Mouse (Mus musculus) cerebral cortex, adult 2 months (tissue): Measurements from ENCODE around the gene Tex12.

ENCODE experiments used
- WGBS: fragments of 180-500 bp; shearing (Covaris S2); methylation state at CpG from one replicate; pipeline ENCODE4 v1.1.7; 2018; 5-methylcytosine and 5-hydroxymethylcytosine counted together

Tex12 gene

GRCm38 (mm10) chr9:50555094-50555446 lies 6.1 kb downstream of the Tex12 start, which contains the start of gene Bco2:
TSS of gene Bco2 (minus strand) at chr9:50555181.
- WGBS: 44% methylated on average over 2 of the region's 2 CpGs

- WGBS: 21% methylated on average over 12 of the region's 12 CpGs
Observed at GRCm38 (mm10) chr9:50554241-50555093, 6.7 kb downstream of the Tex12 start, which contains the start of gene Il18. TSS of gene Il18 (plus strand) at chr9:50554827.

- 72% methylated on average over 2 of the region's 2 CpGs for WGBS
Observed at GRCm38 (mm10) chr9:50553547-50553946, 7.6 kb downstream of the Tex12 start.

GRCm38 (mm10) chr9:50552206-50552605 lies 8.9 kb downstream of the Tex12 start:
- WGBS: 81% methylated on average over 5 of the region's 5 CpGs

- WGBS: 91% methylated on average over 4 of the region's 4 CpGs
Observed at GRCm38 (mm10) chr9:50548936-50549335, 12.2 kb downstream of the Tex12 start.

- WGBS: 69% methylated on average over 5 of the region's 5 CpGs
Observed at GRCm38 (mm10) chr9:50547859-50548478, 13.2 kb downstream of the Tex12 start.

- WGBS: 66% methylated on average over 9 of the region's 9 CpGs
Observed at GRCm38 (mm10) chr9:50542401-50542800, 18.7 kb downstream of the Tex12 start.

- WGBS: 30% methylated on average over 7 of the region's 7 CpGs
Observed at GRCm38 (mm10) chr9:50540170-50540569, 21.0 kb downstream of the Tex12 start.

- WGBS: 91% methylated on average over 4 of the region's 4 CpGs
Observed at GRCm38 (mm10) chr9:50537295-50537694, 23.8 kb downstream of the Tex12 start.

GRCm38 (mm10) chr9:50536603-50537135 lies 24.5 kb downstream of the Tex12 start:
- 91% methylated on average over 7 of the region's 7 CpGs for WGBS

GRCm38 (mm10) chr9:50535930-50536329 lies 25.2 kb downstream of the Tex12 start:
- 84% methylated on average over 5 of the region's 5 CpGs for WGBS

GRCm38 (mm10) chr9:50533791-50534190 lies 27.3 kb downstream of the Tex12 start:
- WGBS: 72% methylated on average over 3 of the region's 3 CpGs

- 57% methylated on average over 11 of the region's 11 CpGs for WGBS
Observed at GRCm38 (mm10) chr9:50533328-50533727, 27.8 kb downstream of the Tex12 start.

GRCm38 (mm10) chr9:50530890-50531289 lies 30.2 kb downstream of the Tex12 start:
- WGBS: 15% methylated on average over 2 of the region's 2 CpGs

- WGBS: under 1% methylated on average over 54 of the region's 54 CpGs
Observed at GRCm38 (mm10) chr9:50528293-50528892, 32.7 kb downstream of the Tex12 start, which contains the start of gene Pts. TSS of gene Pts (minus strand) at chr9:50528724.

GRCm38 (mm10) chr9:50527860-50528259 lies 33.3 kb downstream of the Tex12 start:
- WGBS: 26% methylated on average over 7 of the region's 7 CpGs

GRCm38 (mm10) chr9:50525585-50525984 lies 35.5 kb downstream of the Tex12 start:
- WGBS: 85% methylated on average over 5 of the region's 5 CpGs

- 88% methylated on average over 5 of the region's 5 CpGs for WGBS
Observed at GRCm38 (mm10) chr9:50524936-50525335, 36.2 kb downstream of the Tex12 start.

GRCm38 (mm10) chr9:50522574-50522973 lies 38.6 kb downstream of the Tex12 start:
- WGBS: 69% methylated on average over 5 of the region's 5 CpGs

- WGBS: 68% methylated on average over 2 of the region's 2 CpGs
Observed at GRCm38 (mm10) chr9:50521562-50521961, 39.6 kb downstream of the Tex12 start.

GRCm38 (mm10) chr9:50520748-50521147 lies 40.4 kb downstream of the Tex12 start:
- WGBS: 80% methylated on average over 6 of the region's 6 CpGs

- 34% methylated on average over 2 of the region's 2 CpGs for WGBS
Observed at GRCm38 (mm10) chr9:50518781-50519180, 42.3 kb downstream of the Tex12 start.
